Mouse (Mus musculus) stomach, postnatal 0 days (tissue): ENCODE data around the gene Shd. TPM values are rescaled to one million over a fixed set of nuclear protein-coding genes. Genes with fewer than 3 reads are reported as not detected.

Experiments
- ATAC-seq: fragments of 200-750 bp; cut with Nextera tagmentation; 2 replicates; pipeline ENCODE4 v1.8.0; 2017; ENCODE audit not compliant: low FRiP score, low TSS enrichment
- DNase-seq: peaks from one replicate; pipeline ENCODE4 v3.0.0-alpha.2; 2016; ENCODE audit warnings: low spot score
- H3K27ac ChIP-seq: fragments of 300-500 bp; sonication (generic); replicated peaks from 2 replicates; pipeline ENCODE4 v1.5.1; 2014; ENCODE audit warnings: mild to moderate bottlenecking, control low read depth
- H3K27me3 ChIP-seq: fragments of 300-500 bp; sonication (generic); 2 replicates; pipeline ENCODE4 v1.6.1; 2014; ENCODE audit warnings: low read length; ENCODE audit not compliant: control insufficient read depth, insufficient read depth
- H3K36me3 ChIP-seq: fragments of 300-500 bp; sonication (generic); 2 replicates; pipeline ENCODE4 v1.6.1; 2014; ENCODE audit warnings: low read length, mixed read lengths; ENCODE audit not compliant: control insufficient read depth, insufficient read depth
- H3K4me1 ChIP-seq: fragments of 300-500 bp; sonication (generic); replicated peaks from 2 replicates; pipeline ENCODE4 v1.6.1; 2014; ENCODE audit warnings: antibody characterized with exemption; ENCODE audit not compliant: control insufficient read depth, insufficient read depth
- H3K4me2 ChIP-seq: fragments of 300-500 bp; sonication (generic); replicated peaks from 2 replicates; pipeline ENCODE4 v1.6.1; 2014; ENCODE audit warnings: low read depth, mild to moderate bottlenecking, control low read depth, moderate library complexity
- H3K4me3 ChIP-seq: fragments of 300-500 bp; sonication (generic); 2 replicates; pipeline ENCODE4 v1.5.1; 2014; ENCODE audit warnings: low read depth, low read length, control low read depth
- H3K9ac ChIP-seq: fragments of 300-500 bp; sonication (generic); 2 replicates; pipeline ENCODE4 v1.6.1; 2014; ENCODE audit warnings: mild to moderate bottlenecking, low read length, control low read depth, mixed read lengths
- H3K9me3 ChIP-seq: fragments of 300-500 bp; sonication (generic); 2 replicates; pipeline ENCODE4 v1.6.1; 2016; ENCODE audit warnings: low read length; ENCODE audit not compliant: control insufficient read depth
- CTCF ChIP-seq: IDR thresholded peaks from 2 replicates; pipeline ENCODE4 v1.5.1; 2016; ENCODE audit warnings: antibody characterized with exemption, low read depth, mild to moderate bottlenecking, moderate library complexity
- EP300 ChIP-seq: optimal IDR thresholded peaks from 2 replicates; pipeline ENCODE3; 2016; ENCODE audit warnings: antibody characterized with exemption
- WGBS: fragments of 180-500 bp; shearing (Covaris S2); extraction: QIAGEN DNeasy Blood & Tissue Kit; methylation state at CpG from one replicate; pipeline ENCODE4 v1.1.7; 2014; 5-methylcytosine and 5-hydroxymethylcytosine counted together
- polyA plus RNA-seq: library from polyadenylated mRNA; unstranded; fragments of >200 nt; fragmentation: Nextera tagmentation; extraction: Ambion mirVana; gene quantifications from 2 replicates; pipeline ENCODE4 v1.2.1, GENCODE M21; 2015

The Shd gene
- polyA plus RNA-seq, 1 experiment from 2014 or later, result 3.4 TPM

- DNase-seq, result no peak
- 18% methylated on average over 5 of the region's 5 CpGs for WGBS
- Histone ChIP-seq H3K4me2 (peak overlapping the region; percentile 75), H3K27ac (peak overlapping the region; percentile 94), H3K27me3 (no peaks in the 10 kb centered on the region), H3K9ac (peak overlapping the region; percentile 61), H3K4me1 (no peaks in the 10 kb centered on the region), H3K9me3 (no peaks in the 10 kb centered on the region), H3K4me3 (peak overlapping the region; percentile 45), H3K36me3 (no peaks in the 10 kb centered on the region)
- no peak for TF ChIP-seq CTCF
- no peak for TF ChIP-seq EP300
- no peak; the same call in 1 of the 2 replicates for ATAC-seq
Observed at GRCm38 (mm10) chr17:55945696-55946095, 24.6 kb upstream of the Shd start.

GRCm38 (mm10) chr17:55948647-55949046 lies 21.6 kb upstream of the Shd start:
- Histone ChIP-seq H3K4me2 (no peak overlapping the region), H3K36me3 (no peaks in the 10 kb centered on the region), H3K27ac (no peak overlapping the region), H3K4me3 (no peak overlapping the region), H3K9ac (no peak overlapping the region), H3K27me3 (no peaks in the 10 kb centered on the region), H3K4me1 (no peaks in the 10 kb centered on the region), H3K9me3 (no peaks in the 10 kb centered on the region)
- DNase-seq (no peak), ATAC-seq (no peak)
- 83% methylated on average over 4 of the region's 4 CpGs for WGBS
- TF ChIP-seq EP300 (no peak), CTCF (no peak)

DNA sequence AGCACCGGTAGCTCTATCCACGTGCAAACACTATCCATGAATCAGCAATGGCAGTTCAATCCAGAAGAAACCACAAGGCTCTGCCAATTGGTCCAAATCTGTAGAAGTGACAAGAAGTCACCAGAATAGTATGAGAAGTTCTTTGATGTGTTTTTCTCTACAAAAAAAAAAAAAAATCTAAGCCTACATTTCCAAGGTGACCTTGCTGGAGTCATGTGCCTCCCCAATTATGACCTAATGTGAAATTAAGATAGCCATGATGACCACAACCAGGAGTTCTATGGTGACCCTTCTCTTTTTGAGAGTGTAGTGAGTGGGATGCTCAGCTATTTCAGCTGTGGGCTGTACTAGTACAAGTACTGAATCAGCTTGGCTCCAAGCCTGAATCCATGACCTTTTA lies 20.9 kb upstream of the Shd start, which contains the start of gene Zfp119b:
TSS of gene Zfp119b (minus strand) at position 101 of the 400 bp plus-strand sequence.
- Histone ChIP-seq H3K36me3 (no peaks in the 10 kb centered on the region), H3K9ac (no peak within 1 kb of the TSS)

DNA sequence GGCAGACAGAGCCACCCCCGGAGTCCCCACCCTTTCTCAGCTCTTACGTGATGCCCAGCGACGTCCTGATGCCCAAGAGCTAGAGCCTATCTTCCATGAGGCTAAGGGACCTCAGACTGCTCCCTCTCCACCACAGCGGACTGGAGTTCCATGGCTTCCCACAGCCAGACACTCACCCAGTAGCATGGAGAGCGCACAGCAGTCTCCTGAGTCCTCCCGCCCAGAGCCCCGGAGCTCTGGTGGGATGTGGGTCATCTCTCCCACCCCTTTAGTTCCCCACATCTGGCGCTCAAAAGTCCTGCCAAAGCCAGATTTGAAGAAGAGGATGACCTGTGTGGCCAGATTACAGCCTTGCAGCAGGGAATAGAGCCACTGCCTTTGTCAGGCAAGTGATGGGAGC lies 19.7 kb upstream of the Shd start:
- H3K4me3 ChIP-seq, result no peak overlapping the region
- no peak for TF ChIP-seq EP300
- no peak for TF ChIP-seq CTCF
- ATAC-seq (no peak), DNase-seq (peak; percentile 11)
- H3K4me2 ChIP-seq, result no peak overlapping the region
- 71% methylated on average over 9 of the region's 9 CpGs for WGBS
- no peaks in the 10 kb centered on the region for H3K4me1 ChIP-seq
- no peaks in the 10 kb centered on the region for H3K36me3 ChIP-seq
- no peaks in the 10 kb centered on the region for H3K9me3 ChIP-seq
- no peak overlapping the region for H3K27ac ChIP-seq
- H3K27me3 ChIP-seq, result no peaks in the 10 kb centered on the region
- no peak overlapping the region for H3K9ac ChIP-seq

More for the DNA sequence above, 20.9 kb upstream of the Shd start, which contains the start of gene Zfp119b:
- H3K4me3 ChIP-seq, result no peak within 1 kb of the TSS
- TF ChIP-seq EP300 (no peak), CTCF (no peak)
- 82% methylated on average over 2 of the region's 2 CpGs for WGBS
- DNase-seq (no peak), ATAC-seq (no peak)
- H3K27me3 ChIP-seq, result no peaks in the 10 kb centered on the region
- no peak within 1 kb of the TSS for H3K4me2 ChIP-seq
- H3K27ac ChIP-seq, result no peak within 1 kb of the TSS
- no peaks in the 10 kb centered on the region for H3K9me3 ChIP-seq
- no peaks in the 10 kb centered on the region for H3K4me1 ChIP-seq

- Histone ChIP-seq H3K9me3 (no peaks in the 10 kb centered on the region), H3K27ac (no peak overlapping the region), H3K27me3 (no peaks in the 10 kb centered on the region), H3K36me3 (no peaks in the 10 kb centered on the region), H3K9ac (no peak overlapping the region), H3K4me1 (no peaks in the 10 kb centered on the region), H3K4me3 (no peak overlapping the region), H3K4me2 (no peak overlapping the region)
- DNase-seq, result no peak
- TF ChIP-seq CTCF (no peak), EP300 (no peak)
- no peak for ATAC-seq
Observed at GRCm38 (mm10) chr17:55952041-55952440, 18.2 kb upstream of the Shd start.

GRCm38 (mm10) chr17:55952447-55953027 lies 17.7 kb upstream of the Shd start, which contains the start of gene Ebi3:
Gene Ebi3, plus strand, starts transcription at chr17:55952640.
- H3K9ac ChIP-seq, result no peak within 1 kb of the TSS
- H3K4me3 ChIP-seq, result no peak within 1 kb of the TSS
- TF ChIP-seq CTCF (no peak), EP300 (no peak)
- WGBS, result 63% methylated on average over 6 of the region's 6 CpGs
- DNase-seq (peak; percentile 13), ATAC-seq (no peak)
- H3K27me3 ChIP-seq, result no peaks in the 10 kb centered on the region
- H3K4me2 ChIP-seq, result no peak within 1 kb of the TSS
- H3K9me3 ChIP-seq, result no peaks in the 10 kb centered on the region
- no peaks in the 10 kb centered on the region for H3K4me1 ChIP-seq
- H3K36me3 ChIP-seq, result no peaks in the 10 kb centered on the region
- H3K27ac ChIP-seq, result no peak within 1 kb of the TSS
